Mouse (Mus musculus): ENCODE data around the gene Nuak1. TPM values are rescaled to one million over a fixed set of nuclear protein-coding genes. Genes with fewer than 3 reads are reported as not detected.

Nuak1 gene
- polyA plus RNA-seq, 1 experiment from 2014 or later: 0.70 TPM

- no peaks in the 10 kb centered on the region for H3K27me3 ChIP-seq (replicated peaks; ENCODE audit: control insufficient read depth, insufficient read depth, low read length)
- H3K4me3 ChIP-seq (ENCODE audit: low read depth, low read length): no peak overlapping the region
- H3K9ac ChIP-seq (ENCODE audit: low read depth, low read length): no peak overlapping the region
- no peak overlapping the region for H3K4me2 ChIP-seq
- H3K27ac ChIP-seq (ENCODE audit: low read depth, low read length): no peak overlapping the region
- 77% methylated on average over 7 of the region's 7 CpGs for WGBS
- no peaks in the 10 kb centered on the region for H3K36me3 ChIP-seq (ENCODE audit: control insufficient read depth, insufficient read depth, low read length)
- no peaks in the 10 kb centered on the region for H3K9me3 ChIP-seq (ENCODE audit: control insufficient read depth, low read length)
- H3K4me1 ChIP-seq (replicated peaks; ENCODE audit: control insufficient read depth, insufficient read depth, low read length): no peaks in the 10 kb centered on the region
- DNase-seq (ENCODE audit: low spot score) (no peak), ATAC-seq (replicated peaks; ENCODE audit: low FRiP score) (no peak)
Measured at GRCm38 (mm10) chr10:84365166-84365865, 75.1 kb downstream of the Nuak1 start.

GRCm38 (mm10) chr10:84363833-84364232, 76.6 kb downstream of the Nuak1 start:
- WGBS: 87% methylated on average over 7 of the region's 7 CpGs
- DNase-seq (ENCODE audit: low spot score) (no peak), ATAC-seq (replicated peaks; ENCODE audit: low FRiP score) (no peak)
- no peaks in the 10 kb centered on the region for H3K4me1 ChIP-seq (replicated peaks; ENCODE audit: control insufficient read depth, insufficient read depth, low read length)
- no peaks in the 10 kb centered on the region for H3K9me3 ChIP-seq (ENCODE audit: control insufficient read depth, low read length)
- H3K27ac ChIP-seq (ENCODE audit: low read depth, low read length): no peak overlapping the region
- no peak overlapping the region for H3K4me3 ChIP-seq (ENCODE audit: low read depth, low read length)
- H3K27me3 ChIP-seq (replicated peaks; ENCODE audit: control insufficient read depth, insufficient read depth, low read length): no peaks in the 10 kb centered on the region
- H3K36me3 ChIP-seq (ENCODE audit: control insufficient read depth, insufficient read depth, low read length): no peaks in the 10 kb centered on the region
- H3K4me2 ChIP-seq: no peak overlapping the region
- H3K9ac ChIP-seq (ENCODE audit: low read depth, low read length): no peak overlapping the region

DNA sequence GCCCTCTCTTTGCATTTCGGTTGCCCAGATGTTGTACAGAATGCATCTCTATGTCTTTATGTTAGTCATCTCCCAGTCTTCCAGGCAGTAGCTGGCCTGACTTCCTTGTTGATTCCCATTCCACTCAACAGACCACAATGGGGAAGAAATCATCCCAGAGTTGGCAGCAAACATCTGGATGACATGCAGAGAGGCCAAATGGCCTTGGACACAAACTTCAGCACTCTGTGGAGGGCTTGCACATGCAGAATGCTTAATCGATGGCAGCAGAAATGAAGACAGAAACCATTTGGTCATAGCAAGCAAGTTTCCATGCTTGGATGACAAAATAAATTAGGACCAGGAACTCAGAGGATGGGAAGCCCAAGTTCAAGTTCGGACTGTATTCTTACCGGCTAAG, 79.4 kb downstream of the Nuak1 start:
- ATAC-seq (replicated peaks; ENCODE audit: low FRiP score): no peak
- Histone ChIP-seq H3K4me2 (no peak overlapping the region), H3K4me1 (replicated peaks; ENCODE audit: control insufficient read depth, insufficient read depth, low read length) (no peaks in the 10 kb centered on the region), H3K27me3 (replicated peaks; ENCODE audit: control insufficient read depth, insufficient read depth, low read length) (no peaks in the 10 kb centered on the region), H3K36me3 (ENCODE audit: control insufficient read depth, insufficient read depth, low read length) (no peaks in the 10 kb centered on the region), H3K9me3 (ENCODE audit: control insufficient read depth, low read length) (no peaks in the 10 kb centered on the region), H3K4me3 (ENCODE audit: low read depth, low read length) (no peak overlapping the region), H3K27ac (ENCODE audit: low read depth, low read length) (no peak overlapping the region), H3K9ac (ENCODE audit: low read depth, low read length) (no peak overlapping the region)
- DNase-seq (ENCODE audit: low spot score): no peak
- 86% methylated on average over 4 of the region's 4 CpGs for WGBS

- ATAC-seq (replicated peaks; ENCODE audit: low FRiP score): no peak
- H3K27ac ChIP-seq (ENCODE audit: low read depth, low read length): no peak overlapping the region
- 45% methylated on average over 9 of the region's 9 CpGs for WGBS
Measured at GRCm38 (mm10) chr10:84360391-84360790, 80.0 kb downstream of the Nuak1 start.

DNA sequence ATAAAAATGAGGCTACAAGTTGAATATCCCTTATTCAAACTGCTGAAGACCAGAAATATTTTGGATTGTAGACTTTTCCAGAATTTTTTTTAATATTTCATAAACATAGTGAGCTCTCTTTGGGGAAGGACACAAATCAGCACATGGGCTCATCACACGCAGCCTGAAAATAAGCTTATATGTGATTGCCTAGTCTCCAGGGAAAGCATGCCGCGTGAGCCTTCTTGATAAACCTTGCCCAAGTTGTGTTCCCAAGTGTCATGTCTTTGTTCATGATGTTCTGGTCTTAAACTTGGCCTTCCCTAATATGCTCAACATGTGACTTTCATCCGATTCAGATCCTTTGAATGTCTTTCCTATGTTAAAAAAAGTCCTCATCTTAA, 81.7 kb downstream of the Nuak1 start:
- Histone ChIP-seq H3K27ac (ENCODE audit: low read depth, low read length) (no peak overlapping the region), H3K36me3 (ENCODE audit: control insufficient read depth, insufficient read depth, low read length) (no peaks in the 10 kb centered on the region), H3K4me2 (no peak overlapping the region), H3K9ac (ENCODE audit: low read depth, low read length) (no peak overlapping the region), H3K27me3 (replicated peaks; ENCODE audit: control insufficient read depth, insufficient read depth, low read length) (no peaks in the 10 kb centered on the region), H3K4me1 (replicated peaks; ENCODE audit: control insufficient read depth, insufficient read depth, low read length) (no peaks in the 10 kb centered on the region), H3K9me3 (ENCODE audit: control insufficient read depth, low read length) (no peaks in the 10 kb centered on the region), H3K4me3 (ENCODE audit: low read depth, low read length) (no peak overlapping the region)
- ATAC-seq (replicated peaks; ENCODE audit: low FRiP score) (no peak), DNase-seq (ENCODE audit: low spot score) (no peak)
- WGBS: 86% methylated on average over 4 of the region's 4 CpGs

More at GRCm38 (mm10) chr10:84360391-84360790, 80.0 kb downstream of the Nuak1 start:
- no peaks in the 10 kb centered on the region for H3K27me3 ChIP-seq (replicated peaks; ENCODE audit: control insufficient read depth, insufficient read depth, low read length)
- DNase-seq (ENCODE audit: low spot score): no peak
- no peaks in the 10 kb centered on the region for H3K9me3 ChIP-seq (ENCODE audit: control insufficient read depth, low read length)
- no peak overlapping the region for H3K4me3 ChIP-seq (ENCODE audit: low read depth, low read length)
- no peak overlapping the region for H3K9ac ChIP-seq (ENCODE audit: low read depth, low read length)
- no peak overlapping the region for H3K4me2 ChIP-seq
- H3K36me3 ChIP-seq (ENCODE audit: control insufficient read depth, insufficient read depth, low read length): no peaks in the 10 kb centered on the region
- no peaks in the 10 kb centered on the region for H3K4me1 ChIP-seq (replicated peaks; ENCODE audit: control insufficient read depth, insufficient read depth, low read length)

GRCm38 (mm10) chr10:84357997-84358737, 82.2 kb downstream of the Nuak1 start:
- ATAC-seq (replicated peaks; ENCODE audit: low FRiP score) (no peak), DNase-seq (ENCODE audit: low spot score) (no peak)
- 53% methylated on average over 4 of the region's 4 CpGs for WGBS
- Histone ChIP-seq H3K4me3 (ENCODE audit: low read depth, low read length) (no peak overlapping the region), H3K4me2 (no peak overlapping the region), H3K9me3 (ENCODE audit: control insufficient read depth, low read length) (no peaks in the 10 kb centered on the region), H3K27me3 (replicated peaks; ENCODE audit: control insufficient read depth, insufficient read depth, low read length) (no peaks in the 10 kb centered on the region), H3K36me3 (ENCODE audit: control insufficient read depth, insufficient read depth, low read length) (no peaks in the 10 kb centered on the region), H3K27ac (ENCODE audit: low read depth, low read length) (no peak overlapping the region), H3K9ac (ENCODE audit: low read depth, low read length) (no peak overlapping the region), H3K4me1 (replicated peaks; ENCODE audit: control insufficient read depth, insufficient read depth, low read length) (no peaks in the 10 kb centered on the region)

DNA sequence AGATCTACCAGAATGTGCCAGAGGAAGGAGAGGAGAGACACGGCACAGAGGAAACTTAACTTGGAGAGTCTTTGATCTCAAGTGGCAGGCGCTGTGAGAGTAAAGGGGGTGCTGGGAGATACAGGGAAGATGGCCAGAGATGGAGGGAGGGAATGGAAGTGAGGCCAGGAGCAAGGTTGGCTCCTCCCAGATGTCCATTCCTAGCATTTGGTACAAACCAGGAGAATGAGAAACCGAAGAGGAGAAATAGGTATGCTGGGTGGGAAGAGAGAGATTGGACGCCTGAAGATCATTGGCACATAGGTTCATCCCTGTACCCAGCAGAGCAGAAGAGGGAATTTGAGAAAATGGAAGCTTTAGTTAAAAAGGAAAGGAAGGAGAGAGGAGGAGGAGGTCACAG, 82.8 kb downstream of the Nuak1 start:
- Histone ChIP-seq H3K4me2 (no peak overlapping the region), H3K27me3 (replicated peaks; ENCODE audit: control insufficient read depth, insufficient read depth, low read length) (no peaks in the 10 kb centered on the region), H3K36me3 (ENCODE audit: control insufficient read depth, insufficient read depth, low read length) (no peaks in the 10 kb centered on the region), H3K9ac (ENCODE audit: low read depth, low read length) (no peak overlapping the region), H3K4me3 (ENCODE audit: low read depth, low read length) (no peak overlapping the region), H3K4me1 (replicated peaks; ENCODE audit: control insufficient read depth, insufficient read depth, low read length) (no peaks in the 10 kb centered on the region), H3K27ac (ENCODE audit: low read depth, low read length) (no peak overlapping the region), H3K9me3 (ENCODE audit: control insufficient read depth, low read length) (no peaks in the 10 kb centered on the region)
- WGBS: 81% methylated on average over 4 of the region's 4 CpGs
- ATAC-seq (replicated peaks; ENCODE audit: low FRiP score): no peak
- DNase-seq (ENCODE audit: low spot score): no peak

DNA sequence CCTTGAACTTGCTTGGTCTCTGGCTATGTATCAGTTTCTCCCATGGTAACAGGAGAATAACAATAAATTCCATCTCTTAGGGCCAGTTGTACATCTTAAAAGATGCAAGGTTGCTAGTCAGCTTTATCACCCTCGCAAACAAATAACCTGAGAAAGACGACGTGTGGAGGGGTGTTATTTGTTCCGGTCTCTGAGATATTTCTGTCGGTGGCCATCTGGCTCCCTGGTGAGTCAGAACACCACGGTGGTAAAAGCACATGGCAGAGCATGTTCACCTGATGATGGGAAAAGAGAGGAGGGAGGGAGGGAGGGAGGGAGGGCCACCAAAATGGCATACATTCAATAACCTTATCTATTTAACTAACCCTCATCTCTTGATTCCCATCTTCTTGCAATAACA, 86.1 kb downstream of the Nuak1 start:
- no peak overlapping the region for H3K4me2 ChIP-seq
- H3K27me3 ChIP-seq (replicated peaks; ENCODE audit: control insufficient read depth, insufficient read depth, low read length): no peaks in the 10 kb centered on the region
- no peak for DNase-seq (ENCODE audit: low spot score)
- no peaks in the 10 kb centered on the region for H3K4me1 ChIP-seq (replicated peaks; ENCODE audit: control insufficient read depth, insufficient read depth, low read length)
- ATAC-seq (replicated peaks; ENCODE audit: low FRiP score): no peak
- no peak overlapping the region for H3K9ac ChIP-seq (ENCODE audit: low read depth, low read length)
- no peaks in the 10 kb centered on the region for H3K9me3 ChIP-seq (ENCODE audit: control insufficient read depth, low read length)
- no peaks in the 10 kb centered on the region for H3K36me3 ChIP-seq (ENCODE audit: control insufficient read depth, insufficient read depth, low read length)
- WGBS: 77% methylated on average over 6 of the region's 6 CpGs
- H3K4me3 ChIP-seq (ENCODE audit: low read depth, low read length): no peak overlapping the region
- H3K27ac ChIP-seq (ENCODE audit: low read depth, low read length): no peak overlapping the region

GRCm38 (mm10) chr10:84345730-84346129, 94.7 kb downstream of the Nuak1 start:
- no peaks in the 10 kb centered on the region for H3K9me3 ChIP-seq (ENCODE audit: control insufficient read depth, low read length)
- H3K4me1 ChIP-seq (replicated peaks; ENCODE audit: control insufficient read depth, insufficient read depth, low read length): no peaks in the 10 kb centered on the region
- H3K4me2 ChIP-seq: no peak overlapping the region
- no peaks in the 10 kb centered on the region for H3K36me3 ChIP-seq (ENCODE audit: control insufficient read depth, insufficient read depth, low read length)
- WGBS: 64% methylated on average over 5 of the region's 5 CpGs
- H3K27me3 ChIP-seq (replicated peaks; ENCODE audit: control insufficient read depth, insufficient read depth, low read length): no peaks in the 10 kb centered on the region
- H3K9ac ChIP-seq (ENCODE audit: low read depth, low read length): no peak overlapping the region
- no peak overlapping the region for H3K27ac ChIP-seq (ENCODE audit: low read depth, low read length)
- ATAC-seq (replicated peaks; ENCODE audit: low FRiP score): no peak
- no peak for DNase-seq (ENCODE audit: low spot score)
- no peak overlapping the region for H3K4me3 ChIP-seq (ENCODE audit: low read depth, low read length)

Data from liver, embryonic 11.5 days (tissue).